Mouse (Mus musculus): ENCODE measurements around the gene Pafah2. TPM values are rescaled to one million over a fixed set of nuclear protein-coding genes. Genes with fewer than 3 reads are reported as not detected.
"Not testable (repeated sequence)": the region's sequence is repeated elsewhere in the genome, so short reads cannot be mapped to it uniquely, and the experiment has no call there.

Gene Pafah2
- total RNA-seq, 2 experiments from 2014 or later = 11.3 to 12.9 TPM

GRCm38 (mm10) chr4:134365280-134365679, 30.8 kb upstream of the Pafah2 start:
- no peak for DNase-seq (ENCODE audit: extremely low spot score in 1 of 2, low spot score in 2 of 2)
- intact Hi-C loops (cut with DNase I) = no loop called here

- DNase-seq (ENCODE audit: extremely low spot score in 1 of 2, low spot score in 2 of 2) = no peak
- intact Hi-C loops (cut with DNase I) = no loop called here
These were observed 25.4 kb upstream of the Pafah2 start for GRCm38 (mm10) chr4:134370649-134371221.

- DNase-seq (ENCODE audit: extremely low spot score in 1 of 2, low spot score in 2 of 2) = no peak
- intact Hi-C loops (cut with DNase I) = no loop called here
These were observed 24.7 kb upstream of the Pafah2 start for GRCm38 (mm10) chr4:134371316-134371855.

GRCm38 (mm10) chr4:134372294-134372747, 23.8 kb upstream of the Pafah2 start:
- DNase-seq (ENCODE audit: extremely low spot score in 1 of 2, low spot score in 2 of 2) = peak; percentile 73 to 91
- intact Hi-C loops (cut with DNase I) = no loop called here

GRCm38 (mm10) chr4:134373295-134373694, 22.8 kb upstream of the Pafah2 start:
- intact Hi-C loops (cut with DNase I) = no loop called here
- DNase-seq (ENCODE audit: extremely low spot score in 1 of 2, low spot score in 2 of 2) = no peak

- no peak for DNase-seq (ENCODE audit: extremely low spot score in 1 of 2, low spot score in 2 of 2)
- intact Hi-C loops (cut with DNase I) = no loop called here
These were observed 21.8 kb upstream of the Pafah2 start for GRCm38 (mm10) chr4:134374306-134374705.

- intact Hi-C loops (cut with DNase I) = no loop called here
- DNase-seq (ENCODE audit: extremely low spot score in 1 of 2, low spot score in 2 of 2) = no peak
These were observed 18.0 kb upstream of the Pafah2 start for GRCm38 (mm10) chr4:134378089-134378615.

GRCm38 (mm10) chr4:134379510-134379909, 16.6 kb upstream of the Pafah2 start:
- DNase-seq (ENCODE audit: extremely low spot score in 1 of 2, low spot score in 2 of 2) = no peak
- intact Hi-C loops (cut with DNase I) = no loop called here

- DNase-seq (ENCODE audit: extremely low spot score in 1 of 2, low spot score in 2 of 2); intact Hi-C loops (cut with DNase I): not testable (repeated sequence)
These were observed 12.4 kb upstream of the Pafah2 start, which contains the start of gene Extl1 for GRCm38 (mm10) chr4:134383750-134384149. TSS of gene Extl1 (minus strand) at chr4:134383850.

- DNase-seq (ENCODE audit: extremely low spot score in 1 of 2, low spot score in 2 of 2) = no peak
- intact Hi-C loops (cut with DNase I) = no loop called here
These were observed 8.9 kb upstream of the Pafah2 start for GRCm38 (mm10) chr4:134387268-134387667.

- DNase-seq (ENCODE audit: extremely low spot score in 1 of 2, low spot score in 2 of 2) = peak in 1 of 2 experiments; percentile 64
- intact Hi-C loops (cut with DNase I) = no loop called here
These were observed 7.7 kb upstream of the Pafah2 start for GRCm38 (mm10) chr4:134388397-134388796.

GRCm38 (mm10) chr4:134391636-134392035, 4.5 kb upstream of the Pafah2 start:
- intact Hi-C loops (cut with DNase I) = no loop called here

GRCm38 (mm10) chr4:134392595-134392994, 3.5 kb upstream of the Pafah2 start:
- intact Hi-C loops (cut with DNase I) = no loop called here
- no peak for DNase-seq (ENCODE audit: extremely low spot score in 1 of 2, low spot score in 2 of 2)

More at GRCm38 (mm10) chr4:134391636-134392035, 4.5 kb upstream of the Pafah2 start:
- no peak for DNase-seq (ENCODE audit: extremely low spot score in 1 of 2, low spot score in 2 of 2)

GRCm38 (mm10) chr4:134393026-134393425, 3.1 kb upstream of the Pafah2 start:
- intact Hi-C loops (cut with DNase I) = no loop called here
- DNase-seq (ENCODE audit: extremely low spot score in 1 of 2, low spot score in 2 of 2) = peak in 1 of 2 experiments; percentile 50

GRCm38 (mm10) chr4:134395142-134395541, 978 bp upstream of the Pafah2 start:
- intact Hi-C loops (cut with DNase I) = no loop called here
- no peak for DNase-seq (ENCODE audit: extremely low spot score in 1 of 2, low spot score in 2 of 2)

- intact Hi-C loops (cut with DNase I) = loop anchor here (2.0 kb wide), 2 partner anchors 74 to 82 kb away; no protein-coding TSS in a partner anchor
- DNase-seq (ENCODE audit: extremely low spot score in 1 of 2, low spot score in 2 of 2) = peak in 1 of 2 experiments; percentile 81
These were observed 1.0 kb downstream of the Pafah2 start for GRCm38 (mm10) chr4:134397121-134397520.

- intact Hi-C loops (cut with DNase I) = loop anchor here (2.0 kb wide), 2 partner anchors 73 to 81 kb away; no protein-coding TSS in a partner anchor
- DNase-seq (ENCODE audit: extremely low spot score in 1 of 2, low spot score in 2 of 2) = no peak
These were observed 1.6 kb downstream of the Pafah2 start for GRCm38 (mm10) chr4:134397732-134398131.

GRCm38 (mm10) chr4:134400206-134400605, 4.1 kb downstream of the Pafah2 start:
- intact Hi-C loops (cut with DNase I) = loop anchor here (5.0 kb wide), 1 partner anchor 37 kb away; no protein-coding TSS in a partner anchor
- DNase-seq (ENCODE audit: extremely low spot score in 1 of 2, low spot score in 2 of 2) = no peak

GRCm38 (mm10) chr4:134401181-134401661, 5.1 kb downstream of the Pafah2 start:
- intact Hi-C loops (cut with DNase I) = loop anchor here (5.0 kb wide), 1 partner anchor 36 kb away; no protein-coding TSS in a partner anchor
- DNase-seq (ENCODE audit: extremely low spot score in 1 of 2, low spot score in 2 of 2) = peak; percentile 63 to 77
